Mouse (Mus musculus) neural tube, embryonic 14.5 days (tissue): ENCODE results near the gene Cbln3. TPM values are rescaled to one million over a fixed set of nuclear protein-coding genes. Genes with fewer than 3 reads are reported as not detected.

Experiments
- ATAC-seq: fragments of 200-750 bp; cut with Nextera tagmentation; 2 replicates; pipeline ENCODE4 v1.8.0; 2017; ENCODE audit warnings: low read depth, mild to moderate bottlenecking, moderate TSS enrichment, moderate library complexity
- H3K27ac ChIP-seq: fragments of 300-500 bp; sonication (generic); 2 replicates; pipeline ENCODE4 v1.5.1; 2014; ENCODE audit warnings: low read depth, mild to moderate bottlenecking, control low read depth, low read length, moderate library complexity, mixed read lengths
- H3K27me3 ChIP-seq: fragments of 300-500 bp; sonication (generic); 2 replicates; pipeline ENCODE4 v1.6.1; 2014; ENCODE audit warnings: low read length; ENCODE audit not compliant: control insufficient read depth, insufficient read depth
- H3K36me3 ChIP-seq: fragments of 300-500 bp; sonication (generic); 2 replicates; pipeline ENCODE4 v1.6.1; 2014; ENCODE audit warnings: low read length, mixed read lengths; ENCODE audit not compliant: control insufficient read depth, insufficient read depth
- H3K4me1 ChIP-seq: fragments of 300-500 bp; sonication (generic); 2 replicates; pipeline ENCODE4 v1.6.1; 2014; ENCODE audit warnings: low read length; ENCODE audit not compliant: control insufficient read depth, insufficient read depth
- H3K4me2 ChIP-seq: fragments of 300-500 bp; sonication (generic); 2 replicates; pipeline ENCODE4 v1.6.1; 2014; ENCODE audit warnings: mild to moderate bottlenecking, low read depth, low read length, control low read depth
- H3K4me3 ChIP-seq: fragments of 300-500 bp; sonication (generic); 2 replicates; pipeline ENCODE4 v1.5.1; 2014; ENCODE audit warnings: low read depth, low read length, control low read depth, mixed read lengths
- H3K9ac ChIP-seq: fragments of 300-500 bp; sonication (generic); replicated peaks from 2 replicates; pipeline ENCODE4 v1.6.1; 2014; ENCODE audit warnings: low read depth, mild to moderate bottlenecking, control low read depth, low read length, mixed read lengths
- H3K9me3 ChIP-seq: fragments of 300-500 bp; sonication (generic); 2 replicates; pipeline ENCODE4 v1.6.1; 2016; ENCODE audit warnings: low read length; ENCODE audit not compliant: control insufficient read depth
- WGBS: fragments of 180-500 bp; shearing (Covaris S2); extraction: QIAGEN DNeasy Blood & Tissue Kit; methylation state at CpG from one replicate; pipeline ENCODE4 v1.1.7; 2014; 5-methylcytosine and 5-hydroxymethylcytosine counted together
- polyA plus RNA-seq: library from polyadenylated mRNA; unstranded; fragments of >200 nt; fragmentation: Nextera tagmentation; extraction: Ambion mirVana; gene quantifications from 2 replicates; pipeline ENCODE4 v1.2.1, GENCODE M21; 2014

Gene Cbln3
- 0.24 and 0.91 TPM in 2 replicates for polyA plus RNA-seq

DNA sequence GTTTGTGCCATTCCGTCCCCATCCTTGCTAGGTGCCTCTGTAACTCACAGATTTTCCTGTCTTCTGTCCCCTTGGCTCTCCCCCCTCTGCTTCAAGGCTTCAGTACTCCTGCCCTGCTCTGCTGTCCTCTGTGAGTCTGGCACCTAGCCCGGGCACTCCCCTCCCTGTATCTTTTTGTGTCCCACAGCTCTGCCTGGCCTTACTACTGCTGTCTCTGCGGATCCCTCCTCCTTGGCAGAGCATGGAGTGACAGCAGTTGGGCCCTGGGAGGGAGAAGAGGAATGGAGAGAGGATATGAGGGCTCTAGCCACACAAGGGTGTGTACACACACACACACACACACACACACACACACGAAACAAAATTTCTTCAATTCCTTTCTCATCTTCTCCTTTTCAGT is at the start of gene Cbln3:
TSS of gene Cbln3 (minus strand) at position 227 of the 400 bp plus-strand sequence.
- H3K9ac ChIP-seq, result peak within 1 kb of the TSS; percentile 86
- H3K9me3 ChIP-seq, result no peaks in the 10 kb centered on the region
- peak; percentile 56 for ATAC-seq
- peak within 1 kb of the TSS; percentile 84 for H3K4me3 ChIP-seq
- H3K36me3 ChIP-seq, result 0 out of 2 replicates have a peak, but pooled peaks cover 11% of the 10 kb centered on the region
- H3K27ac ChIP-seq, result peak within 1 kb of the TSS; percentile 72
- 23% methylated on average over 4 of the region's 4 CpGs for WGBS
- H3K4me1 ChIP-seq, result peaks cover 13% of the 10 kb centered on the region
- H3K4me2 ChIP-seq, result peak within 1 kb of the TSS; percentile 86
- H3K27me3 ChIP-seq, result no peaks in the 10 kb centered on the region

DNA sequence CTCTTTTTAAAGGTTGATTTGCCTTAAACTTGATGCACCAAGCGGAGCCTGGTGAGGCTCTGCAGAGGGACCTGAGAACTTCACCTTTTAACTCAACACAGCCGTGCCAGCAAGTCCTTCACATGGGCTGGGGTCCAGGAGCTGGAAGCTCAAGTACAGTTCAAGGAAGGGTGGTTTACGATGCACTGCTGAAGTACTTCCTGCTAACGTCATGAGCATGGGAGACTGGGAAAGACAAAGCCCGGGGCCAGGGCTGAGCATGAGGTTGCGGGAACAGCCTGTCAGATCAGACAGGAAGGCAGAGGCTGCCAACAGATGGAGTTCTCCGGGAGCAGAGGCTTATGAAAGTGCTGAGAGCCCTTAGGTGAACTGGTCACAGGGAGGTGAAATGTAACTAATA is 49.4 kb upstream of the Cbln3 start:
- Histone ChIP-seq H3K4me3 (no peak overlapping the region), H3K27ac (no peak overlapping the region), H3K4me1 (no peaks in the 10 kb centered on the region), H3K9ac (no peak overlapping the region), H3K9me3 (no peaks in the 10 kb centered on the region), H3K27me3 (no peaks in the 10 kb centered on the region), H3K36me3 (no peaks in the 10 kb centered on the region), H3K4me2 (no peak overlapping the region)
- WGBS, result 53% methylated on average over 7 of the region's 7 CpGs
- no peak for ATAC-seq

DNA sequence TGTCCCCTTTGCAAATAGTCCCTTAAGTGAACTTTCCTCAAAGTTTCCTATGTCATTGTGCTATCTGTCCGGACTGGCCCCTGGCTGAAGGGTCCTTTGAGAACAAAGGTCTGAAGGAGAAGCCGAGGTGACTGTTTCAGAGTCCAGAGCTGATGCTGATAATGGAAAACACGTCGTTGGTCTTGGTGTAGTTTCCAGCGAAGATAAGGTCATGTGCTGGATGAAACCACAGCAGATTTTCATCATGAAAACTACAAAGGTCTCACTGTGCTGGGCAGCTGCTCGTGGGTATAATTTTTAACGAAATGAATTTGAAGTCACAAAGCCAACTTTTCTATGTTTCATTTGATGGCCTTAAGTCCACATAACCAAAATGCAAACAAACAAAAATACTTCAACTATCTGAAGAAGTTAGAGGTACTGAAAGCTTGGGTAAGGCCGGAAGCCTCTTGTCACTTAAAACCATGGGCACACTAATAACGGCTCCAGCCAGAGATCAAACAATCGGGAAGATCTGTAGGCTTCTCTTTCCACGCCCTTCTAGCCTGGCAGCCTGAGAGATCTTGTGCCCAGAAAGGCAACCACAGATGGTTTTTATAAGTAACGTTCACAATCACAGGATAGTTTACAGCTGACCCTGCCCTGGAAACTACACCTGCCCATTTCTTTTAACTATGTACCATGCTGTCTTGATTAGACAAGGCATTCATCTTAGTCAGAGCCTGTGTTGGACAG is 45.2 kb upstream of the Cbln3 start:
- no peak overlapping the region for H3K4me3 ChIP-seq
- no peaks in the 10 kb centered on the region for H3K4me1 ChIP-seq
- H3K27me3 ChIP-seq, result no peaks in the 10 kb centered on the region
- H3K9ac ChIP-seq, result no peak overlapping the region
- H3K36me3 ChIP-seq, result no peaks in the 10 kb centered on the region
- 81% methylated on average over 12 of the region's 12 CpGs for WGBS
- ATAC-seq, result no peak
- H3K9me3 ChIP-seq, result no peaks in the 10 kb centered on the region
- no peak overlapping the region for H3K4me2 ChIP-seq
- no peak overlapping the region for H3K27ac ChIP-seq

DNA sequence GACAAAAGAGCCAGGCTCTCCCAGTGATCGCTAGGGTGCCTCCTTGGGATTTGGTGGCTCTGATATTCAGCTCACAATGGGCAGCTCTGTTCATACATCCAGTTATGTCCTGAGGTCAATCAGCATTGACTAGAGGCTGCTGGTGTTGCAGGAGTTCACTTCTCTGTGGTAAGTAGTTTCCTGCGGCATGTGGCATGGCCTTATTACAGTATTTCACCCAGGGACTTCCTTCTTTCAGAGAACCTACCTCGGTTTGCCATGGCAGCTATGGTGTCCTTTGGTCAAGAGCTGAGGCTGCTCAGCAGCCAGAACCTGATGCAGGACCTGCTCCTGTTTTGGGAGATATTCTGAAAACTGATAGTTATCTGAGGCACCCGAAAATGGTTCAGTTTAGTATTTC is 42.7 kb upstream of the Cbln3 start:
- 84% methylated on average over 4 of the region's 4 CpGs for WGBS
- ATAC-seq, result no peak
- H3K4me3 ChIP-seq, result no peak overlapping the region

DNA sequence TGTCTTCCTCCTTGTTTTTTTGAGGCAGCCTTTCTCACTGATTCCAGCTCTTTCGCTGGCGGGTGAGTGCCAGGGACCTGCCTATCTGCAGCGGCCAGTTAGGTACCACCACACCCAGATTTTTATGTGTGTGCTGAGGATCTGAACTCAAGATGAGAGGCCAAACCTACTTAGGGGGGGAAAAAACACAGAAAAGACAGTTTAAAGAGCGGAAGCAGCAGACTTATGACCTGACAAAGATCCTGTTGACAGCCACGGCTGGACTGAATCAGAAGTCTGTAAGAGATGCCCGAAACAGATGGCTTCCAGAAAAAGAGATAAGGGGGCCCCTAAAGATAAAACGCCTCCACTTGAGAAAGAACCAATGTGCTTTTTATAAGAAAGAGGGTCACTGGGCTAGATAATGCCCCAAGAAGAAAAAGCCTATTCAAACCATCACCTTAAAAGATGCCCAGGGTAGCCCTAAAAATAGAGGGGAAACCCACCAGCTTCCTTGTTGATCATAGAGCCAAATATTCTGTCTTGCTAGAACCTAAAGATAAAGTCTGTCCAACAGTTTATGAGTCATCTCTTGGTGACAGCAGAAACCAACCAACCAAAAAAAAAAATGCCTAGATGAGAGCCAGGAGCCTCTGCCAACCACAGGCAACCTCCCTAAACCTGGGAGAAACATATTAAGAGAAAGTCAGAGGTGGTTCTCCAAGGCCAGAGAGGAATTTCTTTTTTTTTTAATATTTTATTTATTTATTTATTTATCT is 38.5 kb upstream of the Cbln3 start:
- no peak overlapping the region for H3K9ac ChIP-seq
- H3K4me2 ChIP-seq, result no peak overlapping the region
- H3K27ac ChIP-seq, result no peak overlapping the region
- WGBS, result 78% methylated on average over 7 of the region's 7 CpGs
- no peaks in the 10 kb centered on the region for H3K36me3 ChIP-seq
- H3K27me3 ChIP-seq, result no peaks in the 10 kb centered on the region
- no peak for ATAC-seq
- no peaks in the 10 kb centered on the region for H3K9me3 ChIP-seq
- no peaks in the 10 kb centered on the region for H3K4me1 ChIP-seq
- H3K4me3 ChIP-seq, result no peak overlapping the region

More for the DNA sequence above, 42.7 kb upstream of the Cbln3 start:
- no peaks in the 10 kb centered on the region for H3K27me3 ChIP-seq
- no peak overlapping the region for H3K4me2 ChIP-seq
- no peaks in the 10 kb centered on the region for H3K36me3 ChIP-seq
- H3K9me3 ChIP-seq, result no peaks in the 10 kb centered on the region
- H3K9ac ChIP-seq, result no peak overlapping the region
- H3K27ac ChIP-seq, result no peak overlapping the region
- H3K4me1 ChIP-seq, result no peaks in the 10 kb centered on the region

DNA sequence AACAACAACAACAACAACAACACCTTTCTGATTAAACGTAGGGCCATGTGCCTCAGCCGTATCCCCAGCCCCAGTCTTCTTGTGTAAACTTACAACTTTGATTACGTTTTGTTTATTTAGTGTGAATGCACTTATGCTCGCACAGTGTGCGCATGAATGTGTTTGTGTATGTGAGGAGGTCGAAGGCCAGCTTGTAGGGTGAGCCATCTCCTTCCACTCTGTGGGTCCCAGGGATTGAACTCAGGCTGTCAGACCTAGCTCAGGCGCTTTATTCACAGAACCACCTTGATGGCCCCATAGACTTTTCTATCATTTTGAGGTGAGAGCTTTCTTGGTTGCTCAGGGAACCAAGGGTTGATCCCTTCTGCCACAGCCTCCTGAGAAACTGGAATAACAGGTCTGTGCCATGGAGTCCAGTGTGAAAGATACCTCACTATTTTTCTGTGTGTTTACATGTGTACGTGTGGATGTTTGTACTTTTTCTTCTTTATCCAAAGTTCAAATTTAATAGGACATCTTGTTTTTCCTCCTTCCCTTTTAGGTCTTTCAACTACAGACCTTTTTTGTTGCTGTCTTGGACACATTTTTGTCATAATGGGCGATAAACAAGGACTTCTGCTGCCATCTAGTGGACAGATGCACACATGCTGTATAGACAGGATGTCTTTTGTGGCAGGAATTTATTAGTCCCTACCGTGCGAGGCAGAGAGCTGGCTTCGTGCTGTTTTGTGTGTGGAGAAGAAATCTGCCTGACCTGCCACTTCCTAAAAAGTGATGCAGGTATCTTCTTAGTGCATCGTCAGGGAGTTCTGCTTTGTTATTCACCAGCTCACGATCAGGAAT is 34.3 kb upstream of the Cbln3 start:
- H3K9me3 ChIP-seq, result no peaks in the 10 kb centered on the region
- ATAC-seq, result peak; percentile 91
- H3K36me3 ChIP-seq, result no peaks in the 10 kb centered on the region
- peak overlapping the region; percentile 35; the same call in 1 of the 2 replicates for H3K4me2 ChIP-seq
- 42% methylated on average over 14 of the region's 14 CpGs for WGBS
- H3K4me1 ChIP-seq, result no peaks in the 10 kb centered on the region
- no peaks in the 10 kb centered on the region for H3K27me3 ChIP-seq
- H3K4me3 ChIP-seq, result no peak overlapping the region
- H3K9ac ChIP-seq, result no peak overlapping the region; the same call in 1 of the 2 replicates
- no peak overlapping the region for H3K27ac ChIP-seq

DNA sequence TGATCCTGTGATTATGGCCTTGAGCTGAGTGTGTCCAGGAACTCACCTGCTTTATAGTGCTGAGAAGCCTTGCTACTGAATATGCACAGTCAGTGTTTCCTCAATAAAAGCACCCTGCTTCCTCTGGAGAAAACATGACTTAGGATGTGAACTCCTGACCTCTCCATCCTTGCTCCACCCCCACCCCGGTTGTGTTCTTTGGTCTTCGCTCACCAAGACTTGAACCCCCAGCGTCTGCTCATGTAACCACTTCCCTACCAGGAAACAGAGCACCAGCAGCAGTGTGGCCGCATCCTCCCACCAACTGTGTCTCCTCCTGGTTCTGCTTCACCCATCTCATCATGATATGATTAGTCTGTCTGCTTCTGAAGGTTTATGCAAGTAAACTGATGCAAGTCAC is 29.2 kb upstream of the Cbln3 start:
- Histone ChIP-seq H3K4me2 (no peak overlapping the region), H3K4me1 (no peaks in the 10 kb centered on the region), H3K36me3 (no peaks in the 10 kb centered on the region), H3K9me3 (no peaks in the 10 kb centered on the region), H3K27ac (no peak overlapping the region), H3K9ac (no peak overlapping the region), H3K4me3 (no peak overlapping the region), H3K27me3 (no peaks in the 10 kb centered on the region)
- ATAC-seq, result no peak
- 56% methylated on average over 4 of the region's 4 CpGs for WGBS

DNA sequence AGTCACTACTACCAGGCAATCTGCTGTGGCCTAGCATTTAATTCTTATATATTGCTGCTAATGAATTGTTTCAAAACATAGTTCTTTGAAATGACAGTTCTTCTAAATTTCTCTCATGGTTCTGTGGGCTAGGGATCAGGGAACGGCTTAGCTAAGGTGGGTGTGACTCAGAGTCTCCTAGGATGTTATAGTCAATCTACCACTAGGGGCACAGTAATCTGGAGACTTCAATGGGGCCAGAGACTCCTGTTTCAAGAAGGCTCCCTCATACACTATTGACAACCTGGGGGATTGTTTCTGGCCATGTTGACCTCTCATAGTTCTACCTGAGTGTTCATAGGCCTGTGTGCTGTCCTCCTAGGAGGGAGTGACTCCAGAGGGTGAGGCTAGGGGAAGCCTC is 21.3 kb upstream of the Cbln3 start:
- H3K36me3 ChIP-seq, result no peaks in the 10 kb centered on the region
- ATAC-seq, result no peak
- no peak overlapping the region for H3K4me3 ChIP-seq
- no peaks in the 10 kb centered on the region for H3K27me3 ChIP-seq
- H3K4me1 ChIP-seq, result peaks cover 6% of the 10 kb centered on the region; the same call in 1 of the 2 replicates
- H3K9me3 ChIP-seq, result no peaks in the 10 kb centered on the region
- no peak overlapping the region for H3K4me2 ChIP-seq
- no peak overlapping the region for H3K27ac ChIP-seq
- WGBS, result 52% methylated on average over 1 of the region's 1 CpGs
- no peak overlapping the region for H3K9ac ChIP-seq
